Mouse (Mus musculus): ENCODE results near the gene Ccdc124.

The Ccdc124 gene

GRCm38 (mm10) chr8:70821399-70821962 is 52.3 kb downstream of the Ccdc124 start:
- no peak for DNase-seq (ENCODE audit: low spot score)

- no peak for DNase-seq (ENCODE audit: low spot score)
Measured at GRCm38 (mm10) chr8:70820101-70820935, 53.4 kb downstream of the Ccdc124 start.
